In genomic region chr2:169632338-169633151, GRCm38 (mm10) we compare ENCODE assay signal across 8 mouse cellular contexts. TPM values are rescaled to one million over a fixed set of nuclear protein-coding genes. Genes with fewer than 3 reads are reported as not detected.
DNase-seq lines count a peak whose midpoint lies in the region; ATAC-seq and TF ChIP-seq lines count a peak whose summit lies in the region.

Tshz2 (plus strand) TSS chr2:169633013.

- ATAC-seq in heart, embryonic 12.5 days (ENCODE audit: insufficient number of reproducible peaks, low FRiP score), result peak; percentile 82
- ATAC-seq in kidney, embryonic 14.5 days (ENCODE audit: low FRiP score, low TSS enrichment), result peak; percentile 90
- ATAC-seq in liver, embryonic 13.5 days (ENCODE audit: low read depth), result peak; percentile 62
- ATAC-seq in neural tube, embryonic 14.5 days (ENCODE audit: low read depth), result peak; percentile 86

- peak within 1 kb of the TSS; percentile 20 for H3K27ac ChIP-seq in embryonic fibroblast, embryonic 13.5 days (ENCODE audit: insufficient read depth, low read length)
- H3K27ac ChIP-seq in heart, embryonic 12.5 days (ENCODE audit: poor library complexity, severe bottlenecking), result peak within 1 kb of the TSS; percentile 64
- H3K27ac ChIP-seq in kidney, embryonic 14.5 days (ENCODE audit: low read depth, low read length), result peak within 1 kb of the TSS; percentile 96
- H3K27ac ChIP-seq in liver, embryonic 13.5 days, result peak within 1 kb of the TSS; percentile 66
- peak within 1 kb of the TSS; percentile 90 for H3K27ac ChIP-seq in neural tube, embryonic 14.5 days (ENCODE audit: low read depth, low read length)

- H3K4me1 ChIP-seq in embryonic fibroblast, embryonic 13.5 days (ENCODE audit: control insufficient read depth, insufficient read depth, low read length), result no peaks in the 10 kb centered on the region
- H3K4me1 ChIP-seq in heart, embryonic 12.5 days (replicated peaks), result peaks cover 17% of the 10 kb centered on the region
- peaks cover 25% of the 10 kb centered on the region for H3K4me1 ChIP-seq in kidney, embryonic 14.5 days (ENCODE audit: control insufficient read depth, insufficient read depth, low read length)
- H3K4me1 ChIP-seq in liver, embryonic 13.5 days (replicated peaks), result no peaks in the 10 kb centered on the region
- peaks cover 4% of the 10 kb centered on the region; the same call in 1 of the 2 replicates for H3K4me1 ChIP-seq in neural tube, embryonic 14.5 days (ENCODE audit: control insufficient read depth, insufficient read depth, low read length)

- H3K9me3 ChIP-seq in heart, embryonic 12.5 days (replicated peaks), result no peaks in the 10 kb centered on the region
- no peaks in the 10 kb centered on the region for H3K9me3 ChIP-seq in kidney, embryonic 14.5 days (ENCODE audit: control insufficient read depth, low read length)
- H3K9me3 ChIP-seq in liver, embryonic 13.5 days (replicated peaks), result no peaks in the 10 kb centered on the region
- H3K9me3 ChIP-seq in neural tube, embryonic 14.5 days (ENCODE audit: control insufficient read depth, low read length), result no peaks in the 10 kb centered on the region

- H3K9ac ChIP-seq in heart, embryonic 12.5 days, result peak within 1 kb of the TSS; percentile 75
- H3K9ac ChIP-seq in kidney, embryonic 14.5 days (ENCODE audit: low read depth, low read length), result peak within 1 kb of the TSS; percentile 93
- peak within 1 kb of the TSS; percentile 67 for H3K9ac ChIP-seq in liver, embryonic 13.5 days
- peak within 1 kb of the TSS; percentile 97 for H3K9ac ChIP-seq in neural tube, embryonic 14.5 days (replicated peaks; ENCODE audit: low read depth, low read length)

- TF ChIP-seq POLR2A in embryonic fibroblast, embryonic 13.5 days (IDR thresholded peaks at IDR 0.05; ENCODE audit: low read depth, low read length), result peak; percentile 48

- WGBS in heart, embryonic 12.5 days, result under 1% methylated on average over 22 of the region's 22 CpGs
- WGBS in kidney, embryonic 14.5 days, result under 1% methylated on average over 18 of the region's 22 CpGs
- 2% methylated on average over 18 of the region's 22 CpGs for WGBS in liver, embryonic 13.5 days (ENCODE audit: insufficient replicate concordance)
- WGBS in neural tube, embryonic 14.5 days, result under 1% methylated on average over 17 of the region's 22 CpGs

- no peaks in the 10 kb centered on the region for H3K36me3 ChIP-seq in heart, embryonic 12.5 days
- no peaks in the 10 kb centered on the region for H3K36me3 ChIP-seq in kidney, embryonic 14.5 days (ENCODE audit: control insufficient read depth, insufficient read depth, low read length)
- H3K36me3 ChIP-seq in liver, embryonic 13.5 days, result no peaks in the 10 kb centered on the region
- H3K36me3 ChIP-seq in neural tube, embryonic 14.5 days (ENCODE audit: control insufficient read depth, insufficient read depth, low read length), result no peaks in the 10 kb centered on the region

- no peak for TF ChIP-seq CTCF in embryonic fibroblast, embryonic 13.5 days (IDR thresholded peaks at IDR 0.05; ENCODE audit: borderline replicate concordance, insufficient read depth, low read length)

- H3K27me3 ChIP-seq in heart, embryonic 12.5 days (replicated peaks), result no peaks in the 10 kb centered on the region
- no peaks in the 10 kb centered on the region for H3K27me3 ChIP-seq in kidney, embryonic 14.5 days (ENCODE audit: control insufficient read depth, insufficient read depth, low read length)
- peaks cover 16% of the 10 kb centered on the region for H3K27me3 ChIP-seq in liver, embryonic 13.5 days
- no peaks in the 10 kb centered on the region for H3K27me3 ChIP-seq in neural tube, embryonic 14.5 days (ENCODE audit: control insufficient read depth, insufficient read depth, low read length)

- peak within 1 kb of the TSS; percentile 84 for H3K4me3 ChIP-seq in embryonic fibroblast, embryonic 13.5 days (ENCODE audit: insufficient read depth, low read length)
- H3K4me3 ChIP-seq in heart, embryonic 12.5 days, result peak within 1 kb of the TSS; percentile 66
- H3K4me3 ChIP-seq in kidney, embryonic 14.5 days (ENCODE audit: low read length), result peak within 1 kb of the TSS; percentile 84
- H3K4me3 ChIP-seq in liver, embryonic 13.5 days (replicated peaks), result peak within 1 kb of the TSS; percentile 61
- peak within 1 kb of the TSS; percentile 79 for H3K4me3 ChIP-seq in neural tube, embryonic 14.5 days (ENCODE audit: low read depth, low read length)

- H3K4me2 ChIP-seq in heart, embryonic 12.5 days, result peak within 1 kb of the TSS; percentile 85
- peak within 1 kb of the TSS; percentile 82 for H3K4me2 ChIP-seq in kidney, embryonic 14.5 days (replicated peaks; ENCODE audit: low read depth, low read length)
- peak within 1 kb of the TSS; percentile 62 for H3K4me2 ChIP-seq in liver, embryonic 13.5 days
- H3K4me2 ChIP-seq in neural tube, embryonic 14.5 days (ENCODE audit: low read depth, low read length), result peak within 1 kb of the TSS; percentile 76

- peak; percentile 44 to 53 for DNase-seq in right cerebral cortex, postnatal 10 days (ENCODE audit: low spot score in 2 of 2)
- no peak for DNase-seq in right cerebral cortex, postnatal 25 days
- peak; percentile 3 for DNase-seq in liver, embryonic 13.5 days
- DNase-seq in T-cell, adult 2 months (ENCODE audit: low spot score), result no peak

RNA-seq across cellular contexts. Expression of gene Tshz2, which starts in this region (rescaled TPM):
- 8.8 and 10.7 TPM in 2 replicates for polyA plus RNA-seq in embryonic fibroblast, embryonic 13.5 days (2011; ENCODE audit: insufficient read length, low read depth, missing spikeins)
- 5.6 and 5.8 TPM in 2 replicates for polyA plus RNA-seq in heart, embryonic 12.5 days (2016; fragmentation: Nextera tagmentation; extraction: Ambion mirVana)
- polyA plus RNA-seq in kidney, embryonic 14.5 days (2014; fragmentation: Nextera tagmentation; extraction: Ambion mirVana), result 11.7 and 14.8 TPM in 2 replicates
- 1.0 and 1.7 TPM in 2 replicates for polyA plus RNA-seq in liver, embryonic 13.5 days (2015; fragmentation: Nextera tagmentation; extraction: Ambion mirVana)
- polyA plus RNA-seq in neural tube, embryonic 14.5 days (2014; fragmentation: Nextera tagmentation; extraction: Ambion mirVana), result 54.5 and 58.5 TPM in 2 replicates

Comparison
In these comparisons a context has a peak if more than half of its experiments do, and no peak if none do; other contexts are left out.
1. DNase-seq: peak in right cerebral cortex, postnatal 10 days (2 of 2) and liver, embryonic 13.5 days (single experiment); none in right cerebral cortex, postnatal 25 days (single experiment) and T-cell, adult 2 months (single experiment).
2. H3K27ac ChIP-seq: peak in every context shown above with its lines; median percentile 96 in kidney, embryonic 14.5 days; 90 in neural tube, embryonic 14.5 days; 66 in liver, embryonic 13.5 days; 64 in heart, embryonic 12.5 days; 20 in embryonic fibroblast, embryonic 13.5 days.
3. Peak in every context shown above with its lines, with median percentiles within 50 percentile points of each other: H3K4me3 ChIP-seq, ATAC-seq, H3K4me2 ChIP-seq and H3K9ac ChIP-seq.